ENCODE assay signal across 26 mouse cellular contexts in genomic region chr4:149851554-149851953, GRCm38 (mm10).
"Had no signal": no experiment of that assay in that cellular context is flagged by ENCODE, and none has a peak within 500 bp of the region (broad histone marks: within the 10 kb centered on the region; RNA-seq: fewer than 3 reads in every experiment).

No protein-coding gene starts in this region.

- H3K4me3 ChIP-seq: embryonic facial prominence, embryonic 10.5 days; embryonic facial prominence, embryonic 12.5 days; embryonic facial prominence, embryonic 13.5 days; embryonic facial prominence, embryonic 15.5 days; erythroblast, embryonic 14.5 days; forebrain, embryonic 10.5 days; forebrain, embryonic 13.5 days; gastrocnemius, adult 2 months; heart, adult 2 months had no signal

- H3K36me3 ChIP-seq: embryonic facial prominence, embryonic 10.5 days; embryonic facial prominence, embryonic 12.5 days; embryonic facial prominence, embryonic 13.5 days; embryonic facial prominence, embryonic 15.5 days; forebrain, embryonic 10.5 days had no signal

- H3K27me3 ChIP-seq: embryonic facial prominence, embryonic 12.5 days; embryonic facial prominence, embryonic 13.5 days; embryonic facial prominence, embryonic 15.5 days; forebrain, embryonic 13.5 days had no signal

- H3K4me2 ChIP-seq: embryonic facial prominence, embryonic 12.5 days; embryonic facial prominence, embryonic 13.5 days; embryonic facial prominence, embryonic 15.5 days; forebrain, embryonic 13.5 days had no signal

- DNase-seq: cerebellum, adult 8-10 months; cerebellum, adult 9-10 months; cerebellum, adult 9-11 months; cerebellum, postnatal 10 days; cerebellum, postnatal 14 days; cerebellum, postnatal 25 days; cerebellum, postnatal 36 days; embryo, embryonic 11 days; forebrain, postnatal 0 days; gastrocnemius, adult 2 months; gastrocnemius, postnatal 10 days; gastrocnemius, postnatal 14 days; gastrocnemius, postnatal 25 days; gastrocnemius, postnatal 36 days; heart, adult 11 months; heart, adult 18-20 months; heart, adult 2 months had no signal

- H3K9ac ChIP-seq: embryonic facial prominence, embryonic 12.5 days; embryonic facial prominence, embryonic 13.5 days; embryonic facial prominence, embryonic 15.5 days; forebrain, embryonic 13.5 days; forebrain, postnatal 0 days had no signal

- H3K9me3 ChIP-seq: embryonic facial prominence, embryonic 10.5 days; embryonic facial prominence, embryonic 12.5 days; embryonic facial prominence, embryonic 13.5 days; embryonic facial prominence, embryonic 15.5 days; forebrain, embryonic 10.5 days; forebrain, embryonic 13.5 days had no signal

- ATAC-seq: forebrain, embryonic 13.5 days; forebrain, embryonic 14.5 days; forebrain, embryonic 16.5 days; forebrain, postnatal 0 days had no signal

- H3K27ac ChIP-seq: embryonic facial prominence, embryonic 10.5 days; embryonic facial prominence, embryonic 12.5 days; embryonic facial prominence, embryonic 13.5 days; embryonic facial prominence, embryonic 15.5 days; forebrain, embryonic 10.5 days; forebrain, embryonic 13.5 days; heart, adult 2 months had no signal
